In genomic region chr10:122913393-122913792, GRCm38 (mm10) we compare ENCODE assay signal across 8 mouse cellular contexts.
A peak's percentile ranks its signal among the peaks of the same experiment; 100 is the strongest.
DNase-seq lines count a peak whose midpoint lies in the region; ATAC-seq and TF ChIP-seq lines count a peak whose summit lies in the region.

No protein-coding gene starts in this region.

- H3K36me3 ChIP-seq in kidney, embryonic 16.5 days (ENCODE audit: insufficient read depth, low read length) = 0 out of 2 replicates have a peak, but pooled peaks cover 6% of the 10 kb centered on the region
- H3K36me3 ChIP-seq in hindbrain, embryonic 16.5 days (ENCODE audit: control insufficient read depth, insufficient read depth, low read length) = no peaks in the 10 kb centered on the region
- H3K36me3 ChIP-seq in neural tube, embryonic 13.5 days = no peaks in the 10 kb centered on the region

- H3K4me3 ChIP-seq in kidney, embryonic 16.5 days (ENCODE audit: low read length) = no peak overlapping the region
- H3K4me3 ChIP-seq in embryonic fibroblast, embryonic 13.5 days (ENCODE audit: insufficient read depth, low read length) = peak overlapping the region; percentile 3
- H3K4me3 ChIP-seq in hindbrain, embryonic 16.5 days (ENCODE audit: low read length) = no peak overlapping the region
- H3K4me3 ChIP-seq in neural tube, embryonic 13.5 days = no peak overlapping the region

- H3K4me1 ChIP-seq in kidney, embryonic 16.5 days (ENCODE audit: insufficient read depth, low read length) = peaks cover 59% of the 10 kb centered on the region
- H3K4me1 ChIP-seq in embryonic fibroblast, embryonic 13.5 days (ENCODE audit: control insufficient read depth, insufficient read depth, low read length) = peaks cover 15% of the 10 kb centered on the region
- peaks cover 18% of the 10 kb centered on the region for H3K4me1 ChIP-seq in hindbrain, embryonic 16.5 days (ENCODE audit: control insufficient read depth, insufficient read depth, low read depth, low read length)
- H3K4me1 ChIP-seq in neural tube, embryonic 13.5 days (replicated peaks) = peaks cover 35% of the 10 kb centered on the region

- peak overlapping the region; percentile 56 for H3K9ac ChIP-seq in kidney, embryonic 16.5 days (replicated peaks; ENCODE audit: low read length)
- H3K9ac ChIP-seq in hindbrain, embryonic 16.5 days (ENCODE audit: low read depth, low read length) = peak overlapping the region; percentile 35
- peak overlapping the region; percentile 35; the same call in 1 of the 2 replicates for H3K9ac ChIP-seq in neural tube, embryonic 13.5 days

- no peak for TF ChIP-seq CTCF in embryonic fibroblast, embryonic 13.5 days (IDR thresholded peaks at IDR 0.05; ENCODE audit: borderline replicate concordance, insufficient read depth, low read length)

- no peak for DNase-seq in kidney, adult 11 months
- DNase-seq in yolk sac, embryonic 10.5 days (ENCODE audit: low spot score) = no peak
- no peak for DNase-seq in adrenal gland, postnatal 14 days

- no peak for TF ChIP-seq POLR2A in embryonic fibroblast, embryonic 13.5 days (IDR thresholded peaks at IDR 0.05; ENCODE audit: low read depth, low read length)

- peak overlapping the region; percentile 93 for H3K27ac ChIP-seq in kidney, embryonic 16.5 days (ENCODE audit: low read length)
- peak overlapping the region; percentile 99 for H3K27ac ChIP-seq in embryonic fibroblast, embryonic 13.5 days (ENCODE audit: insufficient read depth, low read length)
- peak overlapping the region; percentile 83 for H3K27ac ChIP-seq in hindbrain, embryonic 16.5 days (ENCODE audit: low read depth, low read length)
- peak overlapping the region; percentile 86 for H3K27ac ChIP-seq in neural tube, embryonic 13.5 days (replicated peaks)

- H3K9me3 ChIP-seq in kidney, embryonic 16.5 days (ENCODE audit: low read length) = no peaks in the 10 kb centered on the region
- H3K9me3 ChIP-seq in hindbrain, embryonic 16.5 days (ENCODE audit: control insufficient read depth, low read length) = no peaks in the 10 kb centered on the region
- H3K9me3 ChIP-seq in neural tube, embryonic 13.5 days = no peaks in the 10 kb centered on the region

- no peak for ATAC-seq in kidney, embryonic 16.5 days (ENCODE audit: low FRiP score, low TSS enrichment)
- ATAC-seq in hindbrain, embryonic 16.5 days = no peak
- ATAC-seq in neural tube, embryonic 13.5 days (ENCODE audit: low read depth) = no peak
- ATAC-seq in frontal cortex, adult (ENCODE audit: low TSS enrichment) = no peak

- no peaks in the 10 kb centered on the region for H3K27me3 ChIP-seq in kidney, embryonic 16.5 days (ENCODE audit: insufficient read depth, low read length)
- H3K27me3 ChIP-seq in hindbrain, embryonic 16.5 days (replicated peaks; ENCODE audit: control insufficient read depth, insufficient read depth, low read length) = no peaks in the 10 kb centered on the region
- H3K27me3 ChIP-seq in neural tube, embryonic 13.5 days = no peaks in the 10 kb centered on the region

- 23% methylated on average over 11 of the region's 11 CpGs for WGBS in kidney, embryonic 16.5 days
- WGBS in hindbrain, embryonic 16.5 days = 35% methylated on average over 11 of the region's 11 CpGs
- WGBS in neural tube, embryonic 13.5 days = 50% methylated on average over 11 of the region's 11 CpGs

- no peak overlapping the region for H3K4me2 ChIP-seq in kidney, embryonic 16.5 days (replicated peaks; ENCODE audit: low read depth, low read length)
- H3K4me2 ChIP-seq in hindbrain, embryonic 16.5 days (ENCODE audit: low read length) = peak overlapping the region; percentile 22
- H3K4me2 ChIP-seq in neural tube, embryonic 13.5 days = no peak overlapping the region
